29 mouse cellular contexts compared by ENCODE assay signal in genomic region chr19:32687721-32688120, GRCm38 (mm10). TPM values are rescaled to one million over a fixed set of nuclear protein-coding genes. Genes with fewer than 3 reads are reported as not detected.
DNase-seq lines count a peak whose midpoint lies in the region; ATAC-seq lines count a peak whose summit lies in the region.
"Had no signal": no experiment of that assay in that cellular context is flagged by ENCODE, and none has a peak within 500 bp of the region (broad histone marks: within the 10 kb centered on the region; RNA-seq: fewer than 3 reads in every experiment).

No protein-coding gene starts in this region.

- no peaks in the 10 kb centered on the region for H3K4me1 ChIP-seq in heart, embryonic 12.5 days (replicated peaks)
- H3K4me1 ChIP-seq in limb, embryonic 12.5 days (replicated peaks) = no peaks in the 10 kb centered on the region
- H3K4me1 ChIP-seq in limb, embryonic 10.5 days = no peaks in the 10 kb centered on the region
- no peaks in the 10 kb centered on the region for H3K4me1 ChIP-seq in intestine, embryonic 15.5 days (replicated peaks)
- H3K4me1 ChIP-seq: embryonic facial prominence, embryonic 12.5 days; embryonic facial prominence, embryonic 15.5 days; forebrain, embryonic 15.5 days; heart, embryonic 13.5 days; hindbrain, embryonic 12.5 days; hindbrain, embryonic 15.5 days had no signal

- WGBS in heart, embryonic 12.5 days = 83% methylated on average over 5 of the region's 5 CpGs
- WGBS in limb, embryonic 12.5 days = 80% methylated on average over 5 of the region's 5 CpGs
- WGBS in limb, embryonic 10.5 days = 86% methylated on average over 5 of the region's 5 CpGs
- 84% methylated on average over 5 of the region's 5 CpGs for WGBS in intestine, embryonic 15.5 days

- peaks cover 40% of the 10 kb centered on the region for H3K36me3 ChIP-seq in heart, embryonic 12.5 days
- H3K36me3 ChIP-seq in limb, embryonic 12.5 days = peaks cover 54% of the 10 kb centered on the region
- H3K36me3 ChIP-seq in limb, embryonic 10.5 days = peaks cover 80% of the 10 kb centered on the region
- peaks cover 10% of the 10 kb centered on the region; the same call in 1 of the 2 replicates for H3K36me3 ChIP-seq in intestine, embryonic 15.5 days

- no peak overlapping the region for H3K4me2 ChIP-seq in heart, embryonic 12.5 days
- H3K4me2 ChIP-seq in limb, embryonic 12.5 days = no peak overlapping the region
- H3K4me2 ChIP-seq in intestine, embryonic 15.5 days (replicated peaks) = no peak overlapping the region
- H3K4me2 ChIP-seq: embryonic facial prominence, embryonic 12.5 days; embryonic facial prominence, embryonic 15.5 days; forebrain, embryonic 15.5 days; heart, embryonic 13.5 days; hindbrain, embryonic 12.5 days; hindbrain, embryonic 15.5 days had no signal

- H3K4me3 ChIP-seq in heart, embryonic 12.5 days = no peak overlapping the region
- no peak overlapping the region for H3K4me3 ChIP-seq in limb, embryonic 12.5 days (replicated peaks)
- H3K4me3 ChIP-seq in limb, embryonic 10.5 days = no peak overlapping the region
- no peak overlapping the region for H3K4me3 ChIP-seq in intestine, embryonic 15.5 days (replicated peaks)
- H3K4me3 ChIP-seq: embryonic facial prominence, embryonic 12.5 days; embryonic facial prominence, embryonic 15.5 days; forebrain, embryonic 15.5 days; gastrocnemius, adult 2 months; heart, embryonic 13.5 days; hindbrain, embryonic 12.5 days; hindbrain, embryonic 15.5 days had no signal

- H3K27me3 ChIP-seq in heart, embryonic 12.5 days (replicated peaks) = no peaks in the 10 kb centered on the region
- H3K27me3 ChIP-seq in limb, embryonic 12.5 days = no peaks in the 10 kb centered on the region
- H3K27me3 ChIP-seq in limb, embryonic 10.5 days (ENCODE audit: low read depth, poor library complexity, severe bottlenecking) = no peaks in the 10 kb centered on the region
- no peaks in the 10 kb centered on the region for H3K27me3 ChIP-seq in intestine, embryonic 15.5 days (replicated peaks)
- H3K27me3 ChIP-seq: CH12.LX; embryonic facial prominence, embryonic 12.5 days; embryonic facial prominence, embryonic 15.5 days; forebrain, embryonic 15.5 days; heart, embryonic 13.5 days; hindbrain, embryonic 12.5 days; hindbrain, embryonic 15.5 days; Patski had no signal

- no peak overlapping the region for H3K27ac ChIP-seq in heart, embryonic 12.5 days (ENCODE audit: poor library complexity, severe bottlenecking)
- 0 out of 2 replicates have a peak overlapping the region, but pooled peaks have one; percentile 7 for H3K27ac ChIP-seq in limb, embryonic 12.5 days
- H3K27ac ChIP-seq in limb, embryonic 10.5 days = no peak overlapping the region
- H3K27ac ChIP-seq in intestine, embryonic 15.5 days = no peak overlapping the region
- H3K27ac ChIP-seq: embryonic facial prominence, embryonic 12.5 days; embryonic facial prominence, embryonic 15.5 days; forebrain, embryonic 15.5 days; gastrocnemius, adult 2 months; heart, embryonic 13.5 days; hindbrain, embryonic 12.5 days; hindbrain, embryonic 15.5 days had no signal

- no peak overlapping the region for H3K9ac ChIP-seq in heart, embryonic 12.5 days
- H3K9ac ChIP-seq in limb, embryonic 12.5 days (replicated peaks) = no peak overlapping the region
- H3K9ac ChIP-seq in intestine, embryonic 15.5 days = no peak overlapping the region
- H3K9ac ChIP-seq: embryonic facial prominence, embryonic 12.5 days; embryonic facial prominence, embryonic 15.5 days; forebrain, embryonic 15.5 days; heart, embryonic 13.5 days; hindbrain, embryonic 12.5 days; hindbrain, embryonic 15.5 days had no signal

- no peak for ATAC-seq in heart, embryonic 12.5 days (ENCODE audit: insufficient number of reproducible peaks, low FRiP score)
- ATAC-seq in limb, embryonic 12.5 days (ENCODE audit: insufficient number of reproducible peaks, insufficient read depth, low FRiP score, low TSS enrichment, low read depth) = no peak
- ATAC-seq in intestine, embryonic 15.5 days = no peak
- ATAC-seq: forebrain, embryonic 15.5 days; Patski had no signal

- peak; percentile 59 for DNase-seq in heart, adult 11 months
- no peak for DNase-seq in limb, embryonic 10.5 days (ENCODE audit: low spot score)
- peak; percentile 11 for DNase-seq in right cerebral cortex, adult 18-20 months
- no peak for DNase-seq in right cerebral cortex, postnatal 14 days
- DNase-seq in right cerebral cortex, postnatal 25 days = peak; percentile 8
- DNase-seq: adrenal gland, postnatal 10 days; adrenal gland, postnatal 36 days; B cell, adult 2 months; cerebellum, adult 11 months; cerebellum, adult 2 months; cerebellum, adult 9-11 months; cerebellum, postnatal 25 days; gastrocnemius, adult 2 months; gastrocnemius, postnatal 14 days; heart, adult 18-20 months; heart, postnatal 14 days; heart, postnatal 4 days had no signal

- no peaks in the 10 kb centered on the region for H3K9me3 ChIP-seq in heart, embryonic 12.5 days (replicated peaks)
- no peaks in the 10 kb centered on the region for H3K9me3 ChIP-seq in limb, embryonic 12.5 days
- no peaks in the 10 kb centered on the region for H3K9me3 ChIP-seq in limb, embryonic 10.5 days (replicated peaks)
- no peaks in the 10 kb centered on the region for H3K9me3 ChIP-seq in intestine, embryonic 15.5 days
- H3K9me3 ChIP-seq: embryonic facial prominence, embryonic 12.5 days; embryonic facial prominence, embryonic 15.5 days; forebrain, embryonic 15.5 days; G1E; heart, embryonic 13.5 days; hindbrain, embryonic 12.5 days; hindbrain, embryonic 15.5 days had no signal

RNA-seq across cellular contexts. Expression of gene Atad1, which starts 51.9 kb away (rescaled TPM):
- 63.1 and 65.3 TPM in 2 replicates for polyA plus RNA-seq in heart, embryonic 12.5 days (2016; fragmentation: Nextera tagmentation; extraction: Ambion mirVana)
- 62.8 and 65.8 TPM in 2 replicates for polyA plus RNA-seq in limb, embryonic 12.5 days (2016; fragmentation: Nextera tagmentation; extraction: Ambion mirVana)
- polyA plus RNA-seq in limb, embryonic 10.5 days (2016; fragmentation: Nextera tagmentation; extraction: Ambion mirVana) = 62.5 and 71.7 TPM in 2 replicates
- 72.6 and 76.1 TPM in 2 replicates for polyA plus RNA-seq in intestine, embryonic 15.5 days (2015; fragmentation: Nextera tagmentation; extraction: Ambion mirVana)

Comparison
In these comparisons a context has a peak if more than half of its experiments do, and no peak if none do; other contexts are left out.
1. DNase-seq: peak in heart, adult 11 months (single experiment), right cerebral cortex, adult 18-20 months (single experiment) and right cerebral cortex, postnatal 25 days (single experiment); none in limb, embryonic 10.5 days (single experiment) and right cerebral cortex, postnatal 14 days (single experiment).